Mouse (Mus musculus): ENCODE data around the gene Stat5a. TPM values are rescaled to one million over a fixed set of nuclear protein-coding genes. Genes with fewer than 3 reads are reported as not detected.

Gene Stat5a
- total RNA-seq, 1 experiment from 2014 or later, result 52.7 TPM

- ATAC-seq (replicated peaks; ENCODE audit: low read depth, poor library complexity, severe bottlenecking), result no peak
Observed at GRCm38 (mm10) chr11:100924386-100924919, 65.3 kb downstream of the Stat5a start.

- no peak for ATAC-seq (replicated peaks; ENCODE audit: low read depth, poor library complexity, severe bottlenecking)
Observed at GRCm38 (mm10) chr11:100927386-100927785, 68.2 kb downstream of the Stat5a start.

- ATAC-seq (replicated peaks; ENCODE audit: low read depth, poor library complexity, severe bottlenecking), result no peak
Observed at GRCm38 (mm10) chr11:100930611-100931010, 71.5 kb downstream of the Stat5a start.

- ATAC-seq (replicated peaks; ENCODE audit: low read depth, poor library complexity, severe bottlenecking), result peak; percentile 72
Observed at GRCm38 (mm10) chr11:100931254-100931921, 72.2 kb downstream of the Stat5a start.

Other genes starting within 250 kb of the Stat5a start
- 14.0 and 16.2 TPM in 2 replicates for gene Nkiras2, start 240.1 kb upstream of the Stat5a start, total RNA-seq (2017)
- gene Dnajc7, start 239.2 kb upstream of the Stat5a start, total RNA-seq (2017), result 91.4 and 211 TPM in 2 replicates
- gene Zfp385c, start 166.9 kb upstream of the Stat5a start, total RNA-seq (2017), result not detected in 2 replicates
- gene Dhx58, start 155.1 kb upstream of the Stat5a start, total RNA-seq (2017), result 23.7 and 25.9 TPM in 2 replicates
- gene Kat2a, start 146.9 kb upstream of the Stat5a start, total RNA-seq (2017), result 30.3 and 35.3 TPM in 2 replicates
- 6.3 TPM in 1 of 2 replicates, not detected in the other for gene Hspb9, start 145.5 kb upstream of the Stat5a start, total RNA-seq (2017)
- gene Rab5c, start 121.1 kb upstream of the Stat5a start, total RNA-seq (2017), result 75.8 and 87.2 TPM in 2 replicates
- not detected in 2 replicates for gene Kcnh4, start 99.4 kb upstream of the Stat5a start, total RNA-seq (2017)
- gene Hcrt, start 96.4 kb upstream of the Stat5a start, total RNA-seq (2017), result not detected in 2 replicates
- 2.3 and 4.0 TPM in 2 replicates for gene Ghdc, start 88.4 kb upstream of the Stat5a start, total RNA-seq (2017)
- gene Stat5b, start 8.6 kb upstream of the Stat5a start, total RNA-seq (2017), result 49.4 and 64.4 TPM in 2 replicates
- 59.6 and 74.9 TPM in 2 replicates for gene Stat3, start 80.2 kb downstream of the Stat5a start, total RNA-seq (2017)
- gene Cavin1, start 111.5 kb downstream of the Stat5a start, total RNA-seq (2017), result 8.4 and 10.6 TPM in 2 replicates
- 16.2 and 25.9 TPM in 2 replicates for gene Atp6v0a1, start 150.1 kb downstream of the Stat5a start, total RNA-seq (2017)
- 4.5 and 8.3 TPM in 2 replicates for gene Naglu, start 210.7 kb downstream of the Stat5a start, total RNA-seq (2017)
- 1.2 TPM in 1 of 2 replicates, not detected in the other for gene Hsd17b1, start 219.1 kb downstream of the Stat5a start, total RNA-seq (2017)
- gene Coasy, start 223.2 kb downstream of the Stat5a start, total RNA-seq (2017), result 13.3 and 23.2 TPM in 2 replicates
- 30.0 and 31.1 TPM in 2 replicates for gene Mlx, start 227.9 kb downstream of the Stat5a start, total RNA-seq (2017)
- 46.7 and 57.6 TPM in 2 replicates for gene Psmc3ip, start 236.1 kb downstream of the Stat5a start, total RNA-seq (2017)

Measured in common myeloid progenitor, adult 5-6 weeks (primary cell).